Mouse (Mus musculus) CD8-positive naive resting alpha-beta T cell, adult 2 months (primary cell): Measurements from ENCODE around the gene Vmn1r198.
"Not testable (repeated sequence)": the region's sequence is repeated elsewhere in the genome, so short reads cannot be mapped to it uniquely, and the experiment has no call there.

Source experiments
- DNase-seq, 2 experiments: peaks; one replicate each; pipeline ENCODE4 v3.0.0; 2022; ENCODE audit warnings: low read depth in 2 of 2, low spot score in 2 of 2

Vmn1r198 gene

DNA sequence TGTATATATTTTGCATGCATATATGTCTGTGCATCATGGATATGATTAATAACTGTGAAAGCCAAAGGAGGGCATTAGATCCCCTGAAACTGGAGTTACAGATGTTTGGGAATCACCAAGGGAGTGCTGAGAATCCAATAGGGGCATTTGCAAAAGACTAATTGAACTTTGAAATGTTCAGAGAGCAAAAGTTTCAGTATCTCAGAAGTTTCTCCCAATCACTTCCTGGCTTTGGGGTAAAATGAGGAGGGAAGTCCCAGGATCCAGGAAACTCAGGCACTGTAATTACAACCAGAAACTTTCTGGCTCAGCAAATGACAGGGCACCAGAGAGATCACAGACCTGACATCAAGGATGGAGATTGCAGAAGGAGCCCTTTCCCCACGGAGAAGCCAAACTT is at the start of gene Vmn1r198:
Gene Vmn1r198, plus strand, starts transcription at position 301 of the 400 bp plus-strand sequence.
- DNase-seq: no peak

DNA sequence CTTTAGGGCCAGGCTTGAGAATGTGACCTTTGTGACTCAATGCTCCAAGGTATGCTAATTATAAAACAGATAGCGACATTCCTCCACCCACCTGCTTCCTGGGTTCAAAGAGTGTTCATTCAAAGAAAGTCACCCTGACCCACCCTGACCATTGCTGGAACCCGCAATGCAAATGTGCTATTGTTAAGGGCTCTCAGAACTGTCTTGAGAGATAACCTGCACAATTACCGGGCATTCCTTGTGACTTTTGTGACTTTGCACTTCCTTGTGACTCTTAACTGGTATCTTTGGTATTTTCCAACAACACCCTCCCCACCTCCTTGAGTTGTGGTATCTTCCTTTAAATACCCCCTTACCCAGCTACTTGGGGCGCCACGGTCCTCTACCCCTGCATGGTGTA is 42.1 kb upstream of the Vmn1r198 start:
- not testable (repeated sequence) for DNase-seq

DNA sequence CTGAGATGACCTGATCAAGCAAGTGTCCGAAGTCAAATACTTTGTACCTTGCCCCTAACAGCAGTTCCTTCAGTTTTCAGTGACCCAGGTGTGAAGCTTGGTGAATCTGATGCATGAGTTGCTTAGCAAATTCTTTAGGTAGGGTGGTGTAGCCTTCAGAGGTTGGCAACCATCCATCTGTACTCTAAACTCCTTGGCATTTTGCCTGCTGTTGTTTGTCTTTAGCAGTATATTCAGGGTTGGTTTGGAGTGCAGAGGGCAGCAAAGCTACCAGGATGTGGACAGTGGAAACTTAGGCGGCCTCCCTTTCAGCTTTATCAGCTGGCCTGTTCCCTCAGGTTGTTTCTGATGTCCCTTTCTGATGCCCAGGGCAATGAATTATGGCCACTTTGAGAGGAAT is 34.8 kb upstream of the Vmn1r198 start:
- DNase-seq: no peak

DNA sequence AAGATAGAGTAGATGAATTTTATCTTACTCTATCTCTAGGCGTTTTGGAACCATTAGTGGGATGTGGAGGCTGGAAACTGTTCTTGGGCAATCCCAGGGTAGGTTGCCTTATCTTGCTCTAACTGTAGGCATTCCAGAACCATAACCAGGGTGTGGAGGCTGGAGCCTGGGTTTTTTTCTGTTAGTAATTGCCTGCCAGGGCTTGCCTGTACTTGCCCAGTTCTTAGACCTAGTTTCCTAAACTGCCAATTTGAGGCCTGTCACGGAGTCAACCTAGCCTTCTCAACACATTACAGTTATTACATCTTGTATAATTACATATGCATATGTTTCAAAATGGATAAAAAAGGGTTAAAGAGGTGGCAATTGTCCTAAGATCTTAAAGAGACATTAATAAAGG is 32.8 kb upstream of the Vmn1r198 start:
- no peak for DNase-seq

- no peak for DNase-seq
Measured at GRCm38 (mm10) chr13:22320091-22320490, 30.1 kb upstream of the Vmn1r198 start.

GRCm38 (mm10) chr13:22324289-22324688 is 25.9 kb upstream of the Vmn1r198 start, which contains the start of gene Vmn1r197:
Gene Vmn1r197, plus strand, starts transcription at chr13:22324589.
- DNase-seq: no peak

- no peak for DNase-seq
Measured at GRCm38 (mm10) chr13:22333269-22333668, 16.9 kb upstream of the Vmn1r198 start.

GRCm38 (mm10) chr13:22335565-22335964 is 14.6 kb upstream of the Vmn1r198 start:
- DNase-seq: no peak

DNA sequence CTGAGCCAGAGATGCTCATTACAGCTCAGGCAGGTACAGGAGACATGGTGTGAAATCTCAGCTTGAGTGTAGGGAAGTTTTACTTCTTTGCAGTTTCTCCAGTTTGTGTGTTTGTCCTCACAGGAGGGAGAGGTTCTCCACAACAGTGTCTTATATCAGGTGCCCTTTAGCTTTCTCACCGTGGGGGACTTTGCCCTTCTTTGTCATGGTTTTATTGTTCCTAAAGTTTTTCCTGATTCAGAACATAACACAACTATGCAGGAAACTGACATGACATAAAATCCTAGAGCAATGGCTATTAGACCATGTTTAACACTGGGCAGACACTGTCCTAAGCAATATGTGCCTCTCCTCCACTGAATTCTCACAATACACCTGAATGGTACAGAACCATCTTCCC is 649 bp downstream of the Vmn1r198 start:
- DNase-seq: no peak

DNA sequence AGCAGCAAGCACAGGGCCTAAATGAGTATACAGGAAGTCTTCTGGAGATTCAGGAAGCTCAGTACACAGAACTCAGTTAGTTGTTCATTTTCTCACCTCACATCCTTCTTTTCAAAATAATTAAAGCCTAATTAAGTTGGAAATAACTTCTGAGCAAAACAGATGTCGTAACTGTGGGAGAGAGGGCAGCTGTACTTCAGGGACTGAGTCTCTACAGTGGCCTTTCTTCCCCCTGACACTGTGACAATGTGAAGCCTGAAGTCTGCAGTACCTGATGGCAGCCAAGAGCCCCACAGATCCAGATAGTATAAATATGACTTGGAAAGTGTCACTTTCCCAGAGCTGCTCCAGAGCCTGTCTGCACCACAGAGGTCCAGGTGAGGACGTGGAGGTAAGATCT is 29.4 kb downstream of the Vmn1r198 start, which contains the start of gene Vmn1r199:
Gene Vmn1r199, plus strand, starts transcription at position 301 of the 400 bp plus-strand sequence.
- DNase-seq: no peak

DNA sequence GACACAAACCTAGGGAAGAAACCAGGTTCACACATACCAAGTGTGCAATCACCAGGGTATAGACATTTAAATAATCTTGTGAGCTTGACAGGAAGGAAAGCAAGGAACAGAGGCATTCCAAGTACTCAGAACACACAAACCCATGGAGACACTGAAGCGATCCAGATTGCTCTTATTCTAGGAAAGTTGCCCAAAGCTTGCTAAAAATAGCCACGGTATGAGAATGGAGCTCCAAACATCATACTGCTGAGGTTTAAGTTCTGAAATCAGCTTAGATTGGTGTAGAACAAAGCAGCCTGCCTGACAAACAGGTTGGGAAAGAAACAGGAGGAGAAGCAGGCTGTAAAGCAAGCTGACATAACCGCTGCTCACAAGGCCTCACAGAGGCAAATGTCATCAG is 31.0 kb downstream of the Vmn1r198 start:
- not testable (repeated sequence) for DNase-seq

DNA sequence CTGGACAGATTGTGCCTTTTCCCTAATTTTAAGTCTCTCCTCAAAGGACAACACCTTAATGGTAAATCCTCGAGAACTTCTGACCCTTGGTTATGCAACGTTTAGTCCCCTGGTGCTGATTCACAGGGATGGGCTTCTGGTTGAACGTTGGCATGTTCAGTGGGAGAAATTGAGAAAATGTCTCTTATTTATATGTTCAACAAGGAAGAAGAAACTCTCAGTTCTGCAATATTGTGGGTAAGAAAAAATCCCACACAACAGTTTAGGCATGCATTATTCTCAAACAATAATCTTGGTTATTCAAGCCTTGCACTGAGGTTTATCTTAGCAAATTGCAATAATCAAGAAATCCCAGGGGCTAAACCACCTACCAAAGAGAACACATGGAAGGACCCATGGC is 33.2 kb downstream of the Vmn1r198 start:
- no peak for DNase-seq

GRCm38 (mm10) chr13:22387050-22387449 is 36.9 kb downstream of the Vmn1r198 start:
- DNase-seq: no peak

DNA sequence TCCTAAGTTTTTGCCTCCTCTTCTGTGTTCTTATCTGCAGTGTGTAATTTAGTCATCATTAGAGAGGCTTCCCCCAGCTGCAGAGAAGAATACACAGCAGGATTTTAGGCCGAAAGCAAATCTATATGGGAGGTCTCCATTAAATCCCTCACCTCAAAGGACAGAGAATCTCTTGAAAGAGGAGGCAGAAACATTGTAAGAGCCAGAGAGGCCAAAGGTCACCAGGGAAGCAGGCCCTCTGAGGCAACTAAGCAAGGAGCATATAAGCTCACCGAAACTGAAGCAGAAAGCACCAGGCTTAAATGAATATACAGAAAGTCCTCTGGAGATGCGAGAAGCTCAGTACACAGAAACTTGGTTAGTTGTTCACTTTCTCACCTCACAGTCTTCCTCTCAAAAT is 39.9 kb downstream of the Vmn1r198 start, which contains the start of gene Vmn1r200:
Gene Vmn1r200, plus strand, starts transcription at position 301 of the 400 bp plus-strand sequence.
- DNase-seq: no peak

DNA sequence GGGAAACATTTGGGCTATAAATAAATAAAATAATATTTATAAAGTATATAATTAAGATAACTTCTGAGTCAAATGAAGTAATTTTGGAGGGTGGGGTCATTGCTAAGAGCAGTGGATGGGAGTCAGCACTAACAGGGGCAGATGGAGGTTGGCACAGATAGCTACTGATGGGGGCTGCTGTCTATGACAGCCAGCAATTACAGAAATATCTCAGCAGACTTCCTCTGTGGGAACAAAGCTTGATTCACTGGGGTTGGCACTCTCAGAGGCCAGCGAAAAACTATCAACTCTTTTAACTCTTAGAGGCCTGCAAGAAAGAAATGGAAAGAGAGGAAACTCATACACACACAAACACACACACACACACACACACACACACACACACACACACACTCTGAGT is 52.8 kb downstream of the Vmn1r198 start:
- DNase-seq: no peak
